Mouse (Mus musculus): ENCODE data around the gene Svep1. TPM values are rescaled to one million over a fixed set of nuclear protein-coding genes. Genes with fewer than 3 reads are reported as not detected.

Svep1 gene
- 0.32 and 0.33 TPM in 2 replicates for polyA plus RNA-seq (2012; rRNA removed)

GRCm38 (mm10) chr4:58206115-58206945 lies at the start of gene Svep1:
Svep1 (minus strand) TSS chr4:58206859.

GRCm38 (mm10) chr4:58009024-58009423 lies 197.6 kb downstream of the Svep1 start, which contains the start of gene Txndc8:
Txndc8 (minus strand) TSS chr4:58009124.

Other genes with a start within 250 kb of the Svep1 start
- gene Txndc8, start 197.7 kb downstream of the Svep1 start, polyA plus RNA-seq (2012; rRNA removed) = not detected in 2 replicates
- 0.07 TPM in 1 of 2 replicates, not detected in the other for gene Musk, start 79.1 kb upstream of the Svep1 start, polyA plus RNA-seq (2012; rRNA removed)